Mouse (Mus musculus) ES-E14 (cell line): ENCODE measurements around the gene Ankrd36.

ENCODE experiments used
- HCFC1 ChIP-seq: IDR thresholded peaks from 2 replicates; pipeline ENCODE4 v1.6.1; 2012; ENCODE audit warnings: low read length, inconsistent platforms, borderline replicate concordance; ENCODE audit not compliant: insufficient read depth
- MAFK ChIP-seq: IDR thresholded peaks from 2 replicates; pipeline ENCODE4 v1.6.1; 2014; ENCODE audit warnings: mild to moderate bottlenecking, low read depth, low read length, inconsistent platforms; ENCODE audit not compliant: insufficient read depth
- ZC3H11A ChIP-seq: IDR thresholded peaks from 2 replicates; pipeline ENCODE4 v1.6.1; 2012; ENCODE audit warnings: low read depth, mild to moderate bottlenecking, inconsistent platforms, low read length, borderline replicate concordance
- ZNF384 ChIP-seq: IDR thresholded peaks from 2 replicates; pipeline ENCODE4 v1.6.1; 2012; ENCODE audit warnings: low read depth, low read length, inconsistent platforms

DNA sequence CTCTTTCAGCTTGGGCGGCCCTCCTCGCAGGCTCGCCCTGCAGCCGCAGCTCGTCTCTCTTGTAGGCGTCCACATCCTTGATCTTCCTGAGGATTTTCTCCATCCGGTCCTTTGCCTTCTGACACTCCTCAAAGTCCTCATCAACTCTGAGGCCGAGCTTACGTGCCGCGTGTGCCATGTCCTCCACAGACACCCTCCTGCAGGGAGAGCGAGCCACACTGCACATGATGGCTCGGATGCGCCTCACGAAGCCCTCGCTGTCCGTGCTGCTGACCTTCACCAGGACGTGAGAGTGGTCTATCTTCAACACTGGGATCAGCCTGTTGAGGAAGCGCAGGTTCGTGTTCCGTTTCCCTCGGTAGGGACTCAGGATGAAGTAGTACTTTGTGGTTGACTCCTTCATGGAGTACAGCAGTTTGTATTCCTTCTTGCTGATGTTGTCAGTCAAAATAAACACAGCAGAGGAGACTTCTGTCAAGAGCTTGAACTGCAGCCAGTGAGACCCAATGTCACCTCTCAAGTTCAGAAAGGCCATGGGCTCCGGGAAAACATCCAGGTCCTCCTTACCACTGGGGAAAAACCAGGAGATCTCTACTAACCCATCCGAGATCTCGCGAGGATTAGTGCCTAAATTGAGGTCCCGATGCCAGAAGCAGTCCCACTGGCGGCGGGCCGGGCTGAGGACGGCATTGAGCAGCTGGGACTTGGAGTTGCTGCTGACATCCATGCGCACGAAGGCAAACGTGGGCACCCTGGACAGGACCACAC is 147.6 kb downstream of the Ankrd36 start:
- no peak for TF ChIP-seq MAFK
- no peak for TF ChIP-seq HCFC1
- TF ChIP-seq ZNF384 = no peak
- no peak for TF ChIP-seq ZC3H11A
